Mouse (Mus musculus): ENCODE measurements at regions not wholly inside any gene's neighbourhood (a gene's known extent, or its start where the extent isn't known, plus 50 kb on each side); places are given as distances from the start of the nearest gene placed in this dataset.

DNA sequence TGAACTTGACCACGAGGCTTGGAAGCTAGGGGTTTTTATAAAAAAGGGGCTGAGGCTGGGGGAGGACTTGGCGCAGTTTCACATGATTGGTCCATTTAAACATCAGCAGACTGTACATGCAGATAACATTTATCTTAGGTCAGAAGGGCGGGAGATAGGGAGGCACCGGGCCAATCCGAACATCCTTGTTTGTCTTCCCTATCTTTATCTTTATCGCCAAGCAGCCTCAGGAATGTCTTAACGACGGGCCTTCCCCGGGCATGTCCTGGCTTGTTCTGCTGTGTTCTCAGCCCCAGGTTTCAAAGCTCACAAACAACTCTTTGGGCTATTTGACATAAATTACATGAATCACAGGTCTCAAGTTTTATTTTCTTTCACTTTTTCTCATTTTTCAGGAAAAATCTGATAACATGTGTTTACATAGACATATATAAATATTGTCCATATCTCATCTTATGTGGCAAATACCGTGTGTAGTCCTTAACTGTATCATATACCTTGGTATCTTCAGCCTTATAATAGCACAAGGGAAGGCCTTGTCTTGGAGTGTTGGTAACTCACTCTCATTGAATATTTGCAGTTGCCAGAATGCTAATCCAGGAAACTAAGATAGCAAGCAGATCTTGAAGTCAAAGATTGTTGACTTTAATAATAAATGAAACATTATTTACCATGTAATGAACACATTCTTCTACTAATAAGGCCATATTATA lies 931.0 kb downstream of the A830018L16Rik start:
- no peak for TF ChIP-seq POLR2A (IDR thresholded peaks at IDR 0.05; ENCODE audit: insufficient read depth, low read length)
- no peak for TF ChIP-seq CTCF (IDR thresholded peaks at IDR 0.05; ENCODE audit: low read depth, low read length)

Data from ES-Bruce4 (cell line).